Mouse (Mus musculus): Measurements from ENCODE around the gene Rps27l.
"Not testable (repeated sequence)": the region's sequence is repeated elsewhere in the genome, so short reads cannot be mapped to it uniquely, and the experiment has no call there.

The Rps27l gene

DNA sequence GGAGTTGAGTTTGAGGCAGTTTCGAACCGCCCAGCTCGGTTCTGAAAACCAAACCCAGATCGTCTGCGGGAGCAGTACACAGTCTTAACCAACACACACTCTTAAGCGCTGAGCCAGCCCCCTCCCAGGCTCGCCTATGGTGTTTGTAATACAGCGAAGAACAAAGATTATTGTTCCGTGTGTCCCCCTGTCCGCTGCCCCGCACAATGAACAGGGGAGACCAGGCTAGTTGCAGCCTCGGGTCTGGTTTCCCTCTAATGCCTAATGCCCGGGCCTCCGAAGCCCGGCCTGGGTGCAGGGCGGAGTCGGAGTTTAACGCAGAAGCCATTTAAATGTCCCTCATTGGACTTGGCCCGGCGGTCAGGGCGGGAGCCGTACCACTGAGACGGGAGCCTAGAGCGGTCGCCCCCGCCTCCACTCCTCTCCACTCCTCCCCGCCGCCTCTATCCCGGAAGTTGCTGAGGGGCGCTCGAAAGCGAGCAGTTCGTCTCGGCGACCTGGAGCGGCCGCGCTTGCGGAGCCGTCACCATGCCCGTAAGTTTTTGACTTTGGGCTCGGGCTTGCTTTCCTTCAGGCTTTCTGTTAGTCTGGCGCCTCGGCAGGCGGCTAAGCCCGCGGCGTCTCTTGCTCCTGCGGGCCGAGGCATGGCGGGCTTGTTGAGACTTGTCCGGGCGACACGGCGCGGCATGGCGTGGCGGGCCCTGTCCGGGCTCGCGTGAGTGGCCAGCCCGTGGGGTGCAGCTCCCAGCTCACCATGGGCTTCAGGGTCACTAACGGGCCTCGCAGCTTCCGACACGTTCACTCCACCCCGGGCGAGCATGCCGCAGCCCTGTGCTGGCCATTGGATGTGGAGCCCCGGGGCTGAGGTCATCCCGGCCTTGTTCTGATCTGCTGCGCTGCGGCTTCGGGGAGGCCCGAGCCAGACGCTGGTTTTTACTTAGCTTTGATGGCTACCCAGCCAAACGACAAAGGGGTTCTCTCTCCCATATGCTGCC, at the start of gene Rps27l:
TSS of gene Rps27l (plus strand) at position 440 of the 995 bp plus-strand sequence.
- in situ Hi-C loops (cut with MboI, MseI) = no loop called here

DNA sequence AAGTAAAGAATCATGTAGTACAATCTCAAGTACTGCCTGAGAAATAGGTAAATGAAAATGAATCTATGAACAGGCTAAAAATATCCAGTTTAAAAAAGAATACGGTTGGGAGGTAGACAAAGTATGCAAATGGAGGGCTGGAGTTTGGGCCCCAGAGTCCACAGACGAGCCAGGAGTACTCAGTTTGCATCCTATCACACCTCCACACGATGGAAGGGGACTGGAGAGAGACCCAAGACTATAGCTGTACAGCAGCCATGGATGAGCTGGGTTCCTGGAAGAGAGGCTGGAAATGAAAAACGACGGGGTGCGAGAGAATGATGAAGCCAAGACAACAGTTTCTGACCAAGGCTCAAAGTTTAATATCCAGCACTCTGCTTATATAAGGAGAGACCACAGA, 48.9 kb upstream of the Rps27l start:
- in situ Hi-C loops (cut with MboI, MseI) = no loop called here

DNA sequence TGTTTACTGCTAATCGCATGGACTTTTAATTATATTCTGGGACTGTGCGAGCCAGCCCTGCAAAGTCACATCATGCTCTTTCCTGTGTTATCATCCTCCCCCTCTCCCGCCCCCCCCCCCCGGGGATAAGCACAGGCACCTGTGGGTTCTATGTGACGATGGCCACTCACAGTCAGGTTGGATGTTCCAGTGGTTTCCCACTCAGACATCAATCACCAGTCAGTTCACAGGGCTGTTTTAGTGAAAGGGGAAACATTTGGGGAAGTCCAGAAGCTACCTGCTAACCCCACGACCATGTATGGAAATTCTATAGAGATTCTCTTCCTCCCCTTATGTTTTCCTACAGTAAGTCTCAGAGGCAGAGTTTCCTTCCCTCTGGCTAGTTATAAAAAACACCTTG, 48.0 kb upstream of the Rps27l start:
- in situ Hi-C loops (cut with MboI, MseI) = no loop called here

DNA sequence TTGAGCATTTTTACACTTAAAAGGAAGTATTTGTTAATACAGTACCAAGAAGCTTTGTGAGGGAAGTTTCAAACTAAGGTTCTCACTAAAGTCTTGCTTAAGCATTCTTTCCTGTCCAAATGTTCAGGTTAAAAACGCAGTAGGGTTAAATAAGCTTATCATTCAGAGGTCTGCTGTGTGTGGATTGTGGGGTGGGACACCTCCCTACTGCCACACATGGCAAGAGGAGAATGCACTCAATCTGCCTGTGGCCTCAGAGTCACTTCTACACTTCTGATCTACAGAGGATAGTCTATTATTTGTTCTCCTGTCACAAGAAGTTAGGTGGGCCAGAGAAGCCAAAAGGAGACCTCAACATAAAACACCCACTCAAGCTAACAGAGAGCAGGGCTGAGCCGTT, 46.8 kb upstream of the Rps27l start:
- in situ Hi-C loops (cut with MboI, MseI) = no loop called here

DNA sequence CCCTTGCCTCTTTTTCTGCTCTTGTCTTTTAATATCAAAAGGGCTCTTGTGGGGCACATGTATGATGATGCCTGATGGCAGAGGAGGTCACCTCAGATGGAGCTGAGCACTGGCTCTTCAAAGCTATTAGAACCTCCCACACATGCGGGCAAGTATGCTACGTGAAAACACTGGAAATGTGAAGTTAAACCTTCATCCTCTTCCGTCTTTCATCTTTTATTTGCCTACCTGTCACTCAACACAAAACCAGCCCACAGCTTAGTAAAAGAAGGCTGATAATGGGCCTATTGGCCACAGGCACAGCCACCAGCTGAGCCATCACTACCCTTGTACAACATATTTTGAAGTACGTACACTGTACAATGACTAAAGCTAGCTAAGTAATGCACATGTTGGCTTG, 46.4 kb upstream of the Rps27l start:
- in situ Hi-C loops (cut with MboI, MseI) = no loop called here

DNA sequence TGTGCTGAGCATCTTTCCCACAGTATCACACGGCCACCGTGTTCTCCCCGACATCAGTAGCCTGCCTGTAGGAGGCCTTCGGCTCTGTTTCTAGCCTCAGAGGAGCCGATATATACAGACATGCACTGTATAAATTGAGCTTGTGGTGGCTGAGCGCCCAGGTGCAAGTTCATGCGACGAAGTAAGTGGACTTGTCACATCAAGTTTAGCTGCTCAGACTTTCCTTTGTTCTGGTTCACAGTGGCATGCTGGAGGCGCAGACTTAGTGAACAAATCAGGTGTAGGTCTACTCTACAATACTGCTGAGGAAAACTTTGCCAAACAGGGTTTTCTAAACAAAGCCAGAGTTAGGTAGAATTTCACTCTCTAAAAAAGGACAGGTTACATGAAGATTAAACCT, 39.9 kb upstream of the Rps27l start:
- in situ Hi-C loops (cut with MboI, MseI) = no loop called here

DNA sequence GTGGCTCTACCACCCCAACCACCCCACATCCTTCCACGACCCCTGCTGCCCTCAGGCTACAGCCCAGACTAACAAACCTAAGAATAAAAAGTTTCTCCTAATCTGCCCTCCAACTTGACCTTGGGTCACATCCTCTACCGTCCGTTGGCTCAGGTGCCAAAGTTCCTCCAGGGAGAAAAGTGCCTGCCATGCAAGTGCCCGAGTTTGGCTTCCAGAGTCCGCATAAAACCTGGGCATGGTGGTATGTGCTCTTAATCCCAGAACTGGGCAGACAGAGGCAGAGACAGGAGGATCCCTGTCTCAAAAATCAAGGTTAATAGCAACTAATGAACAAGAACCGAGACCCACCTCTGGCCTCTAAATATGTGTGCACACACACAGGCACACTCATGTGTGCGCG, 38.8 kb upstream of the Rps27l start:
- in situ Hi-C loops (cut with MboI, MseI) = no loop called here

DNA sequence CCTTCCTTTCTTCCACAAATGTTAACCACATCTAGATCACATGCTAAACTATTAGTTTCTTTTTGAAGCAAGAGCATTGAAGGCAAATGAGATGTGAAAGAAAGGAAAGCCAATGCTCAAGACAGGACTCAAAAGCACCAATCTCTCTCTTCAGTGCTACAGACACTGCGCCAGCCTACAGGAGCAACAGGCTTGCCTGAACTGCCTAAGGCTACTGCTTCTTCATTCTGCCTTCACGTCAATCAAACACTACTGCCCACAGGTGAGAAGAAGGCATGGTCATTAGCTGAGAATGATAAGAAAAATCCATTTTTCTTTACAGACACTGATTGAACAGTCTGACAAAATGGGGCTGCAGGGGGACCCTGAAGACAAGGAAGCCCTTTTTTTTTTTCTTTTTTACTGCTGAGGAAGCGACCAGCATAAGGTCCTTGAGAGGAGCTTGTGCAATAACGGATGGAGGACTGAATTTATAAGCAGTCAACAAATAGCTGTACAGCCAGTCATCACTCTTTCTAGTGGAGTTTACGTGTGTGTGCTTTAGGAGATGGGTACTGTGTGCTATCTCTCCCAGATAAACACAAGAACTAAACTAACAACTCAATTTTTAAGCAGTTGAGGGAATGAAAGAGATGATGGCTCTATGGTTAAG, 38.0 kb upstream of the Rps27l start:
- in situ Hi-C loops (cut with MboI, MseI) = no loop called here

DNA sequence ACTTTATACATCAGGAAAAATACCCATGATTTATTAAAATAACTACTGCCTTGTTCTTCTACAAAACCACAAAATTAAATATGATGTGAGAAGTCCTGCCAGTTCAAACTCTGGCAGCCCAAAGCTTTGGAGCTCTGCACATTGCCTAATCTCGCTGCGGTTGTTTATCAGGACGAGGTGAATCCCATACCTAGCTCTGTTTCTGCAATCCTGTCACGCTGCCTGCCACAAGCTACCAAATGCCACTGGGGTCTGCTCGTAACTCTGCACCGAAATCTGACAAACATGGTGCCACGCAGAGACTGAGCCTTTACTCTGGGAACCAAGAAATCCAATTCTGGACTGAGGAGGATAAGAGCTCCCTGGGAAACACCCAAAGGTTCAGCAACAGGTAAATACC, 36.0 kb upstream of the Rps27l start:
- in situ Hi-C loops (cut with MboI, MseI) = no loop called here

DNA sequence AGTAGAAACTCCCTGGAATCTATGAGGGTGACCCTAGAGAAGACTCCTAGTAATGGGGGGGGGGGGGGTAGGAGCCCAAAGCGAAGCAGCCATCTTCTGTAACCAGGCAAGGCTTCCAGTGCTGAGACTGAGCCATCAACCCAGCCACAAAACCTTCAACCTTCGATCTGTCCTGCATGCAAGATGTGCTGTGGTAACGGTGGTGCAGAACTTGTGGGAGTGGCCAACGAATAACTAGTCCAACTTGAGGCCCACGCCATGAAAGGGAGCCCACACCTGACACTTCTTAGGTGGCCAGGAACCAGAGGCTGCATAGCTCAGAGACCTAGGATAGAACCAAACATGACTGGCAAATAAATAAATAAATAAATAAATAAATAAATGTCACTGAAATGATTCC, 35.2 kb upstream of the Rps27l start:
- in situ Hi-C loops (cut with MboI, MseI) = no loop called here

DNA sequence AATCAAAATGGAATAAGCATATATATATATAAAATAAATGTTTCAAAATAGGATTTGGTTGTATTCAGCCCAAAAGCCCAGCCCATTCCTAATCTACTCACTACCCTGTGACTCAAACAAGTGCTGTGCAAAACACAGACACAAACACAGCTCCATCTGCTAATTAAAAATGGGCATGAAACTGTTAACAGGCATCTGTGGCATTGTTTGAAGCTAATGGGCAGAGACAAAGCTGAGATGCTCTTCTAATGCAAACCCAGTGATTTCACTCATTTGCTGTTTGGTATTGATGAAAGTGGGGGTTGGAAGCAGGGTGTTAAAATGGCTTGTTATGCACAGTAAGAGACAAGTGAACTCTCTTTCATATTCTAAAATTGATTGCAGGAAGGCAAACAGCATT, 33.6 kb upstream of the Rps27l start:
- in situ Hi-C loops (cut with MboI, MseI) = no loop called here

DNA sequence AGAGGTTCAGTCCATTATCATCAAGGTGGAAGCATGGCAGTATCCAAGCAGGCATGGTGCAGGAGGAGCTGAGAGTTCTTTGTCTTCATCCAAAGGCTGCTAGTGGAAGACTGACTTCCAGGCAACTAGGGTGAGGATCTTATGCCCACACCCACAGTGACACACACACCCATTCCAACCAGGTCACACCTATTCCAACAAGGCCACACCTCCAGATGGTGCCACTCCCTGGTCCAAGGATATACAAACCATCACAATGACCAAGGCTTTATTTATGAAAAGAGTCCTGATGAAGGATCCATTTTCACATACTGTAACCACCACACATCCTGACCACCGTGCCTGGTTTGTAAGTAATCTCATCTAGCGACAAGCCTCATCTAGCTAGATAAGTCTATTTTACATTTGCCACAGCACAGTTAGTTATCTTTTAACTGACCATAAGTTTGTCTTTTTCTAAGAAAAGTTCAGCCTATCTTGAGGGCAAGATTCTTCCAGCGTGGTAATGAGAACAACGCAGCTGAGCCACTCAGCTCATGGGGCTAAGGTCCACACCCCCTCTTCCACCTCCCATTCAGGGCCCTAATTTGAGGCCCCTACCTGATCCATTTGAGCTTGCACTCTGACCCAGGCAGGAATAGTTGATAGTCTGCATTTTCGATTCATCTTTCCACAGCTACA, 32.5 kb upstream of the Rps27l start:
- in situ Hi-C loops (cut with MboI, MseI) = not testable (repeated sequence)

DNA sequence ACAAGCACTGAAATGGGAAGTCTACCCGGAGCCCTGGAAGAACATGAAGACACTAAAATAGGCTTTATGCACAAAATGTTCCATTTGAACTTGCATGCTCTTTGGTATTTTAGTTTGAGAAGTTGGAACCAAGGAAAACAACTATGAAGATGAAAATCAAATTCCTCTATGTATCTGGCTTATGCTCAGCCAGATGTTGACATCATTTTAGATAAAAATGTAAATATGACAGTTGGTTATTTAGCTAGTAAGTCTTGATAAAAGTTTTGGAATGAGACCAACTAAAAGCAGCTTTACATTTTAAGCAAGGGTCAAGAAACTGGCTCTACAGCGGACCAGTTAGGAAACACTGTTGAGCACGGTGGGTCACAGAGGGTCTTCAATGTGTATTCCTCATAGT, 31.3 kb upstream of the Rps27l start:
- in situ Hi-C loops (cut with MboI, MseI) = no loop called here

DNA sequence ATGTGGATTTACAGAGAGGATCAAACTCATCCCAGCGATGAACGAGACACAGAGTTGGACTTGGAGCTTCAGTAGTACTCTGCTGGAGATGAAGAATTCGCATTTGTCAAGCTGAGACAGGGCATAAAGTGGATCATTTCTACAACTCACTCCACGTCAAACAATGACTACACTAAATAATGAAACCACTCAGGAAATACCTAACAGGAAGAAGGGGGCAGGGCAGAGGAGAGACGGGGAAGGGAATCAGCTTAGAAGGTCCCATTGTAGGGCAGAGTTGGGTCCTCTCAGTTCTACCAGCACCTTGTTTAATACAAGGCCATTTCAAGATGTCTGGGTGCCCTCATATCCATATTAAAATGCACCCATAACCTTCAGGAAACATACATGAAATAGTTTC, 30.5 kb upstream of the Rps27l start:
- in situ Hi-C loops (cut with MboI, MseI) = no loop called here

DNA sequence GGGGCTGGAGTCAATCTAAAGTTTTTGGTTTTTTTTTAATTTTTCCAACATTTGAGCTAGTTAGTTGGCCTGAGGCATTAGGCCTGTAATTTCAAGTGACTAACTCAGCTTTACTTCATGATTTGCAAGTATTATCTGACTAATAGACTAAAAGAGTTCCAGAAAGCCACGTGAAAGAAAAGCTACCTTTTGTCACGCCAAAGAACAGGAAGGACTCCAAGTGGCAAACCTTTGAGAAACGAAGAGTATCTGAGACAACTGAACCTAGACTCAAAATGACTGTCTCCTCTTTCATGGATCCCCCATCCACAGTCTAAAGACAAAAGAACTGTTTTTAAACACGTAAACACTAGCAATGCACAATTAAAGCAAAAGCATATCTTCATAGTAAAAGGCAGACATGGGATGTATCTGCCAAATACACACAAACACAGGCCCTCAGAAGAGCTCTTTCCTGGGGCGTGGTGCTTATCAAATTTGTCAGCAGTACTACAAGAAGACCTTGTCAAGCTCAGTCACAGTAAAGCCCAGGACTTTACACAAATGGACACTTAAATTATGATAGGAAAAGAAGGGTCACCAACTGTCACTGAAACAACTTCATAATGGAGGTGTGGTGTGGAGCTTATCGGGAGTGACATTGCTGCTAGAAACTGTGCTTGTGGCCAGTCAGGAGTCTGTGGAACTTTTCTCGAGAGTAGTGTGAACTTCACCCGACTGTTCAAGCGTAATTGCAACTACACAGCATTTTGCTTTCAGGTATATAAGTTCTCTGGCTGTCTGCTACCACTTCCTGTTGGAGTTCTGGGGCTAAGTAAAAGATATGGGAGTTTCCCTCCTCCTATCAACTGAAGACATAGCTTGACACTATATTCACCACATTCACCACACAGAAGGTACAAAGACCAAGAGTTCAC, 29.8 kb upstream of the Rps27l start:
- in situ Hi-C loops (cut with MboI, MseI) = no loop called here

DNA sequence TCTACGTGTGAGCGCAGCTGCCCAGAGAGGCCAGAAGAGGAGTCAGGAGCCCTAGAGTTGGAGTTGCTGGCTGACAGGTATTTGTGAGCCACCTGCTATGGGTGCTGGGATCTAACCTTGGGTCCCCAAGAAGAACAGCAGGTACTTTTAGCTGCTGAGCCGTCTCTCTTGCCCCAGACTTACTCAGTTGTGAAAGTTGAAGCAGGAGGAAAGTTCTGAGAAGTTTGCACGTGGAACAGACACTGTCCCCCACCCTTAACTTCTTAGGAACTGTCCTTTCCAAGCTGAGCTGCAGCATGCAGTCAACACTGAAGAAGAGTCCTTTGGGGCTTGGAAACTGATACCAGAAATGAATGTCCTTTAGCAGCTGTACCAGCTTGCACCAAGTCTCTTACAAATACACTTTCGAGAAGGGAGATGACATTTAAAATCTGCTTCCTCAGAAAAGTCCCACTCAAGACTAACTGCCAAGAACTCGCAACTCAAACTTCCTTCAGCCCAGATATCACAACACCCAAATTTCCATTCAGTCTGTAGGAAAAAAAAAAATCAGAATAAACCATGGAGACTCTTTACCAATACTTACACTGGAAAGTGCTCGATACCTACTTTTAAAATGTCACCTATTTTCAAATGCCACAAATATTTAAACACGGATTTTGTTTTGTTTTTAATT, 28.5 kb upstream of the Rps27l start:
- in situ Hi-C loops (cut with MboI, MseI) = no loop called here

DNA sequence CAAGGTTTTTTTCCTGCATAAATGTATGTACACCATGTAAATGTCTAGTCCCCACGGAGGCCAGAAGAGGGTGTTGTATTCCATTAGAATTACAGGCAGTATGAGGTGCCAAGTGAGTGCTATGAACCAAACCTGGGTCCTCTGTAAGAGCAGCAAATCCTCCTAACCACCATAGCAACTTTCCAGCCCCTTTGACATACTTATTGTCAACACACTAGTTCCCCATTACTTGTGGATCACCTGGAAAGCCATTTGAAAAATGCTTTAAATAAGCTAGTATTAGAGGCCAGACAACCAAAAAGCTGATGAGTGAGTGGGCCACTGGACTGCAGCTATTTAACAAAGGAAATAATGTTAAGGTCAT, 28.0 kb upstream of the Rps27l start:
- in situ Hi-C loops (cut with MboI, MseI) = no loop called here

DNA sequence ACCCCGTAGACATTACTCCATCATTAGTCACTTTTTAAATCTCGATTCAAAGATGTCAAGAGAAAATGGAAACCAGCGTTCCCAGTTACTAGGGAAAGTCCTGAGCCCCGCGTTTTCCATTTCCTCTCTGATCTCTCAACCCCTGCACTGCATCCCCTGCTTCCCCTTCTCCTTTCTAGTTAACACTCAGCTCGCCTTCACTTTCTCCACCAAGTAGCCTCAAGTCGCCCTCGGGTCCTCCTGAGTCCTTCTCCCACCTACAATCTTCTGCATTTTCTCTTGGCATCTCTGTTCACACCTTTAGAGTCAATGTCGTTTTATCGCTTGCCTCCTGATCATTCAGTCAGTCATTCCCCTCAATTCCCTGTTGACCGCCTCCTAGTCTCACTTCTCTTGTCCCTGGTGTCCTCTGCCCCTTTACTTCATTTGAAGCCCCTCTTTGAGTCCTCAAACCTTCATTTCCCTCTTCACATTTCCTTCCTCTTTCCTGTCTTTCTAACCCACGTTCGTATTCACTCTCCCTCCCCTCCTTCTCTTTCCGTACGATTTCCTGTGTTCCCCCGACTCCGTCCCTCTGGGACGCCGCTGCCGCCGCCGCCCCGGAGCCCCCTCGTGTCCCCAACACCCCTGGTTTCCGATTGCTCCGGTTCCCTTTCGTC, 27.1 kb upstream of the Rps27l start:
- in situ Hi-C loops (cut with MboI, MseI) = no loop called here

DNA sequence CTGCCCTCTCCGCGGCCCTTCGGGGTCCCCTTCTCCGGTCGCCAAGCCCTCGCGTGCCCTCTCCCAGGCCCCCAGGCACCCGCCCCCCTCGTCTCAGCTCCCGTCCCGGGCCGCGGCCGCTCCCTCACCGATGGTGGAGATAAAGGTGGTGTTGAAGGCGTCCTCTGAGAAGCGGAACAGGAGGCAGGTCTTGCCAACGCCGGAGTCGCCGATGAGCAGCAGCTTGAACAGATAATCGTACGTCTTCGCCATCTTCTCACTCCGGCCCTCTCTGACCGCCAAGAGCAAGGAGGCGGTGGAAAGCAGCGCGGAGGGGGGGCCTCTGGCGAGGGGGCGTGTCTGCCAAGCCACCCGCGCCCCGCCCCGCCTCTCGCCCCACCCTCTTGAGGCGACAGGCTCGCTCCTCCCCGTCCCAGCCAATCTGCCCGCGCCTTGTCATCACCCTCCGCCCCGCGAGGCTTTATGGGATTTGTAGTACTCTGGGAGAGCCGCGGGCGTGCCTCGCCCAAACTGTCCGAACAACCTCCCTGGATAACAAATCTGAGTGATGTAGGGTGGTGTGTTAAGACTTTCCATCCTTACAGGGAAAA, 26.4 kb upstream of the Rps27l start, which contains the start of gene Rab8b:
TSS of gene Rab8b (minus strand) at position 306 of the 590 bp plus-strand sequence.
- in situ Hi-C loops (cut with MboI, MseI) = no loop called here

DNA sequence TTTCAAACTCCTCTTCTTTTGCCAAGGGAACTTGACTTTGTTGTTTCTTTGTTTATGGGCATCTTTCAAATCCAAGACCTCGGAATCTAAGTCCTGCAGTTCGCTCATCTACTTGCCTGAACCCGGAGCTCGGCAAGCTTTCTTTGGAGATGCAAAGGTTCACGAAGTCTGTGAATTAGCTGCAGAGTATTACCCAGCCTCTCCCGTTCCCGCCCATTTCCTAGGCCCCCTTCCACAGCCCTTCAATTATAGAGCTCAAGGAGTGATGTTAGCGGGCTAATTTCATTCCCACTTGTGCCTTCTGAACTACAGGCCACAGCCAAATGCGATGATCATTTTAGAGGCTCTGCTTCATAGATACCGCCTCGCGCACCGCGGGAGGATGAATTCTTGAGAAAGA, 25.9 kb upstream of the Rps27l start:
- in situ Hi-C loops (cut with MboI, MseI) = loop anchor here (5.0 kb wide), 1 partner anchor 43 kb away; no protein-coding TSS in a partner anchor

Data from regulatory T cell (primary cell).